Mouse (Mus musculus) bone marrow, adult 2 months (tissue): ENCODE data around the gene Gm11634.

Experiments used
- CTCF ChIP-seq: fragments of 200-500 bp; IDR thresholded peaks from 2 replicates; pipeline ENCODE4 v1.5.1; 2011; ENCODE audit warnings: low read length, control low read depth; ENCODE audit not compliant: control insufficient read depth, insufficient read depth
- POLR2A ChIP-seq: fragments of 200-500 bp; IDR thresholded peaks from 2 replicates; pipeline ENCODE4 v1.6.1; 2011; ENCODE audit warnings: low read depth, mild to moderate bottlenecking, control low read depth, low read length, borderline replicate concordance; ENCODE audit not compliant: control insufficient read depth

DNA sequence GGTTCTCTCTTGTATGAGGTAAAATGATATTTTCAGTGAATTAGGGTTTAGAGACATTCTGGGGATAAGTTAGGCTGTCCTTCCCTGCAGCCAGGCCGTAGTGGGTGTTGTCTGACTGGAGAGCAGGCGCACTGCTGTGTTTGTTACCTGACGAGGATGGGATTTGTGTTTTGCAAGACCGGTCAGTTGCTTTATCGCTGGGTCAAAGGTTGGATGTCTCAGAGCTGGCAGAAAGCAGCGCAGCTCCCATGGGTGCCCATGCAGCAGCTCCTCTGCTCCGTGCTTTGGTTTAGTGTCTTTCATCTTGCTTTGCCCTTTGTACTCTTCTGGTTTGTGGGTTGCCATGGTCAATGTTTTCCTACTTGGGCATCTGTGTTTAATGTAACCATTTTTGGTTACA lies 42.5 kb downstream of the Gm11634 start:
- TF ChIP-seq CTCF (no peak), POLR2A (no peak)
